Mouse (Mus musculus): Measurements from ENCODE around the gene Rps8. TPM values are rescaled to one million over a fixed set of nuclear protein-coding genes. Genes with fewer than 3 reads are reported as not detected.

Gene Rps8
- polyA plus RNA-seq, 1 experiment: 568 TPM

- DNase-seq (ENCODE audit: extremely low spot score in 1 of 2, low spot score in 1 of 2): no peak
Measured at GRCm38 (mm10) chr4:117149291-117150211, 6.5 kb downstream of the Rps8 start.

GRCm38 (mm10) chr4:117148815-117149214 is 7.2 kb downstream of the Rps8 start:
- DNase-seq (ENCODE audit: extremely low spot score in 1 of 2, low spot score in 1 of 2): no peak

DNA sequence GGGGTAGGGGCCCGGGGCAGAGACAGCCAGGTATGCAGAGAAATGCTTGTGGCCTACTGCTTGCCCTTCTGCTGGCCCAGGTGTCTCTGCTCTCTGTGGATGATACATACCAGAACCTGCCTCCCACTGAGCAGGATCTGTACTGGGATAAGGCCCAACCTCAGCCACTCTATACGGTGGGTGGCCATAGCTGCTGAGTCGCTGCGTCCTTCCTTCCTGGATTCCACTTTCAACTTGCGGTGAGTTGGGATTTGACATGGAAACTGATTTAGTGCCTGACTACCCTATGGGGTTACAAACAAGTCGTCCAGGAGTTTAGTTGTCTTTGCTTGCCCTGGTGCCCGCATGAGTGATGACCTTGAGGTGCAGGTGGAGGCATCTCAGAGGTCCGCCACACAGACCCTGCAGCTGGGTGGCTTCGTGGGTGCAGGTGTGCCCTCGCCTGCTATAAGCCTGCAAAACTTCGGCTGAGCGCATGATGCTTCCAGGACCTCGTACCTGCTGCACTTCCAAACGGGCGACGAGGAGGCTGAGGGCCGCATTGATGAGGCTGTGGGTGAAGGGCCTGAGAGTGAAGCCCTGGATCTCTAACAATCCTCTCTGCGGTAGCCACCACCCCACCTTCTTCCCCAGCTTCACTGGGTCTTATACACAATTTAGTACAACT is 7.9 kb downstream of the Rps8 start:
- no peak for DNase-seq (ENCODE audit: extremely low spot score in 1 of 2, low spot score in 1 of 2)

- DNase-seq (ENCODE audit: extremely low spot score in 1 of 2, low spot score in 1 of 2): peak in 1 of 2 experiments; percentile 89
Measured at GRCm38 (mm10) chr4:117146176-117146575, 9.9 kb downstream of the Rps8 start.

- DNase-seq (ENCODE audit: extremely low spot score in 1 of 2, low spot score in 1 of 2): no peak
Measured at GRCm38 (mm10) chr4:117145248-117145647, 10.8 kb downstream of the Rps8 start.

- no peak for DNase-seq (ENCODE audit: extremely low spot score in 1 of 2, low spot score in 1 of 2)
Measured at GRCm38 (mm10) chr4:117143023-117143422, 13.0 kb downstream of the Rps8 start.

- no peak for DNase-seq (ENCODE audit: extremely low spot score in 1 of 2, low spot score in 1 of 2)
Measured at GRCm38 (mm10) chr4:117140613-117141012, 15.4 kb downstream of the Rps8 start.

- DNase-seq (ENCODE audit: extremely low spot score in 1 of 2, low spot score in 1 of 2): peak in 1 of 2 experiments; percentile 61
Measured at GRCm38 (mm10) chr4:117139217-117139612, 16.8 kb downstream of the Rps8 start.

DNA sequence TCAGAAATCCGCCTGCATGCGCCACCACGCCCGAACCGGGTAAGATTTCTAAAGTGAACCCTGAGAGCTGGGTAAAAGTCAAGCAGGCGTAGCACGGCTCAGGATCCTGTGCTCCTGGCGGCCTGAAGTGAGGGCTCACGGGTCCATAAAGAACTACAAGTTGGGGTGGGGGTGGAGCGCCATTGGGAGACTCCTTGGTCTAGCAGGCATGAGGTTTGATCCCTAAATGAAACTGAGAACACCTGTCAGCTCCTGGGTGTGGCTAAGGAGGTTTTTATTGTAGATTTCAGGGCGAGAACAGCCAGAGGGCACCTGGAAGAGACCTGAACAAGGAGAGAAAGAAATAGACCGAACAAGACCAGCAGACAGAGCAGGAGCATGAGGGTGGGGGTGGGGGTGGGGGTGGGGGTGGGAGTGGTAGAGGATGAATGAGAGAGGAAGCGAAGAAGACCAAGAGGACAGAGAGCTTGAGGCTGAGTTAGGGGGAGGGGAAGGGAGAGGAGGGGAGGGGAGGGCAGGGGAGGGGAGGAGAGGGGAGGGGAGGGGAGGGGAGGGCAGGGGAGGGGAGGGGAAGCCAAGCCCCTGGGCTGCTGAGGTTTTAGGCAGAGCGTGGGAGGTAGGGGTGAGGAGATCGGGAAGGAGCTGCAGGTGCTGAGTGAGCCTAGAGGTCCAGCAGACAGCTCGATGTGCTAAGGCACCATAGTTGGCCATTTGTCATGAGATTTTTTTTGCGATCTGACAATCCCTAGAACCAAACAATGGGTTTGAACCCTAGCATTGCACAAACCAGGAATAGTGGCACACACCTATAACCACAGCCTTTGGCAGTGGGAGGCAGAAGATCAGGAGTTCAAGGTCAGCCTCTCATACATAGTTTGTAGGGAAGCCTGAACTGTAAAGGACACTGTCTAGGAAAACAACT is 17.5 kb downstream of the Rps8 start:
- no peak for DNase-seq (ENCODE audit: extremely low spot score in 1 of 2, low spot score in 1 of 2)

DNA sequence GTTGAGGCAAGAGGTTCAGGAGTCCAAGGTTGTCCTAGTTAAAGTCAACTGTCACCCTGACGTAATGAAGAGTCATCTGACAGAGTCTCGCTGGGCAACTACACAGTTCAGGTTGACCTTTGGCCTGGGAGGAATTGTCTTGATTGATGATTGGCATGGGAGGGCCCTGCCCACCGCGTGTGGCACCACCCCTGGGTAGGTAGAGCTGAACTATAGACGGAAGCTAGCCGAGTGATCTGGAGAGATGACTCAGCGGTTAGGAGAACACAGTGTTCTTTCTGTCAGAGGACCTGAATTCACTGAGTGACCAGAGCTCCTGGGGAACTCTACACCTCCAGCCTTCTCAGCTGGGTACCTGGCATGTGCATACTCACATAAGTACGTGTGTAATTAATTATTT is 20.0 kb downstream of the Rps8 start:
- no peak for DNase-seq (ENCODE audit: extremely low spot score in 1 of 2, low spot score in 1 of 2)

DNA sequence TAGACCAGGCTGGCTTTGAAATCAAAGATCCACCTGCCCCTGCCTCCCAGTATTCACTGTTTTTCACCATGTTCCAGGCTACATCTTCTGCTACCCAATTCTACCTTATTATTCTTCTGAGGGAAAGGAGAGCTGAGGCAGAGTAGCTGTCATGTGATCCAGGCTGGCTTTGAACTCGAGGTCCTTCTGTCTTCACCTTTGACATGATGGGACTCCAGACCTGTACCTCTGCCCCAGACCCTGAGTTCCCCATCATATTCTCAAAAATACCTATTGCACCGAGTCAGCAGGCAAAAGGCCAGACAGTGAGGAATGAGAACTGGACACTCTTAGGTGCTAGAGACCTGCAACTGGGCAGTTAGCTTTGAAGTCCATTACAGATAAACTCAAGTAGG is 21.4 kb downstream of the Rps8 start:
- no peak for DNase-seq (ENCODE audit: extremely low spot score in 1 of 2, low spot score in 1 of 2)

- DNase-seq (ENCODE audit: extremely low spot score in 1 of 2, low spot score in 1 of 2): peak; percentile 95 to 99
Measured at GRCm38 (mm10) chr4:117133817-117134600, 22.0 kb downstream of the Rps8 start, which contains the start of gene Plk3. Gene Plk3 (minus strand): TSS chr4:117133963.

GRCm38 (mm10) chr4:117133366-117133796 is 22.7 kb downstream of the Rps8 start:
- DNase-seq (ENCODE audit: extremely low spot score in 1 of 2, low spot score in 1 of 2): no peak

- DNase-seq (ENCODE audit: extremely low spot score in 1 of 2, low spot score in 1 of 2): no peak
Measured at GRCm38 (mm10) chr4:117132794-117133143, 23.3 kb downstream of the Rps8 start.

GRCm38 (mm10) chr4:117131890-117132793 is 23.9 kb downstream of the Rps8 start:
- DNase-seq (ENCODE audit: extremely low spot score in 1 of 2, low spot score in 1 of 2): no peak

- no peak for DNase-seq (ENCODE audit: extremely low spot score in 1 of 2, low spot score in 1 of 2)
Measured at GRCm38 (mm10) chr4:117131198-117131597, 24.8 kb downstream of the Rps8 start.

GRCm38 (mm10) chr4:117130790-117131189 is 25.3 kb downstream of the Rps8 start:
- DNase-seq (ENCODE audit: extremely low spot score in 1 of 2, low spot score in 1 of 2): no peak

GRCm38 (mm10) chr4:117127991-117128686 is 27.9 kb downstream of the Rps8 start:
- no peak for DNase-seq (ENCODE audit: extremely low spot score in 1 of 2, low spot score in 1 of 2)
